Mouse (Mus musculus) adrenal gland, postnatal 25 days (tissue): ENCODE results near the gene Nyap1. TPM values are rescaled to one million over a fixed set of nuclear protein-coding genes. Genes with fewer than 3 reads are reported as not detected.
A peak's percentile ranks its signal among the peaks of the same experiment; 100 is the strongest.

Experiments used
- DNase-seq: peaks from one replicate; pipeline ENCODE4 v3.0.0; 2021; ENCODE audit warnings: mixed read lengths
- total RNA-seq: library from RNA; stranded (reverse); gene quantifications from 2 replicates; pipeline ENCODE4 v1.2.3, GENCODE M21; 2021

Gene Nyap1
- total RNA-seq, 1 experiment from 2014 or later: 5.6 TPM

GRCm38 (mm10) chr5:137695930-137696329 is 45.5 kb downstream of the Nyap1 start:
- DNase-seq: no peak

GRCm38 (mm10) chr5:137694796-137695195 is 46.6 kb downstream of the Nyap1 start:
- DNase-seq: no peak

- no peak for DNase-seq
Observed at GRCm38 (mm10) chr5:137691881-137692280, 49.5 kb downstream of the Nyap1 start.

- DNase-seq: no peak
Observed at GRCm38 (mm10) chr5:137690531-137690930, 50.9 kb downstream of the Nyap1 start.

GRCm38 (mm10) chr5:137689974-137690373 is 51.4 kb downstream of the Nyap1 start:
- DNase-seq: no peak

- DNase-seq: no peak
Observed at GRCm38 (mm10) chr5:137686127-137686790, 55.1 kb downstream of the Nyap1 start.

- DNase-seq: no peak
Observed at GRCm38 (mm10) chr5:137685653-137686052, 55.8 kb downstream of the Nyap1 start.

- DNase-seq: peak; percentile 96
Observed at GRCm38 (mm10) chr5:137684294-137685123, 56.9 kb downstream of the Nyap1 start, which contains the start of gene Agfg2. TSS of gene Agfg2 (minus strand) at chr5:137684726.

- DNase-seq: no peak
Observed at GRCm38 (mm10) chr5:137683388-137684293, 57.8 kb downstream of the Nyap1 start.

GRCm38 (mm10) chr5:137682526-137682925 is 58.9 kb downstream of the Nyap1 start:
- no peak for DNase-seq

Other genes with a start within 250 kb of the Nyap1 start
- 29.9 and 31.7 TPM in 2 replicates for gene Pop7, start 239.1 kb downstream of the Nyap1 start, total RNA-seq
- gene Gigyf1, start 223.1 kb downstream of the Nyap1 start, total RNA-seq: 34.7 and 52.3 TPM in 2 replicates
- not detected in 2 replicates for gene Epo, start 208.4 kb downstream of the Nyap1 start, total RNA-seq
- 580 and 681 TPM in 2 replicates for gene Gnb2, start 208.1 kb downstream of the Nyap1 start, total RNA-seq
- 2.7 and 6.4 TPM in 2 replicates for gene Actl6b, start 188.1 kb downstream of the Nyap1 start, total RNA-seq
- gene Tfr2, start 171.8 kb downstream of the Nyap1 start, total RNA-seq: 0.85 and 2.9 TPM in 2 replicates
- 54.1 and 59.1 TPM in 2 replicates for gene Mospd3, start 140.5 kb downstream of the Nyap1 start, total RNA-seq
- 931 and 937 TPM in 2 replicates for gene Pcolce, start 127.8 kb downstream of the Nyap1 start, total RNA-seq
- 1.0 and 2.2 TPM in 2 replicates for gene Fbxo24, start 112.6 kb downstream of the Nyap1 start, total RNA-seq
- gene Lrch4, start 112.5 kb downstream of the Nyap1 start, total RNA-seq: 19.3 and 35.7 TPM in 2 replicates
- gene Gm20605, start 112.4 kb downstream of the Nyap1 start, total RNA-seq: 13.4 and 18.2 TPM in 2 replicates
- 10.0 and 14.0 TPM in 2 replicates for gene Sap25, start 100.3 kb downstream of the Nyap1 start, total RNA-seq
- gene Irs3, start 95.9 kb downstream of the Nyap1 start, total RNA-seq: 4.9 and 5.7 TPM in 2 replicates
- 32.1 and 43.7 TPM in 2 replicates for gene Agfg2, start 56.9 kb downstream of the Nyap1 start, total RNA-seq
- gene Tsc22d4, start 4.1 kb upstream of the Nyap1 start, total RNA-seq: 86.0 and 104 TPM in 2 replicates
- 30.9 and 34.0 TPM in 2 replicates for gene Ppp1r35, start 37.2 kb upstream of the Nyap1 start, total RNA-seq
- 58.3 and 66.5 TPM in 2 replicates for gene Mepce, start 46.0 kb upstream of the Nyap1 start, total RNA-seq
- gene Zcwpw1, start 46.2 kb upstream of the Nyap1 start, total RNA-seq: 3.6 and 5.2 TPM in 2 replicates
- gene Pilra, start 94.7 kb upstream of the Nyap1 start, total RNA-seq: 0.67 and 2.8 TPM in 2 replicates
- gene Pilrb1, start 116.5 kb upstream of the Nyap1 start, total RNA-seq: 0.97 TPM in 1 of 2 replicates, not detected in the other
- 0.64 and 0.86 TPM in 2 replicates for gene Pilrb2, start 130.2 kb upstream of the Nyap1 start, total RNA-seq
- gene Cyp3a13, start 180.0 kb upstream of the Nyap1 start, total RNA-seq: 0.90 TPM in 1 of 2 replicates, not detected in the other
- gene Gjc3, start 221.5 kb upstream of the Nyap1 start, total RNA-seq: 0.55 TPM in 1 of 2 replicates, not detected in the other
- 0.52 and 11.1 TPM in 2 replicates for gene Azgp1, start 239.9 kb upstream of the Nyap1 start, total RNA-seq